Mouse (Mus musculus): Measurements from ENCODE around the gene Chst1.

DNA sequence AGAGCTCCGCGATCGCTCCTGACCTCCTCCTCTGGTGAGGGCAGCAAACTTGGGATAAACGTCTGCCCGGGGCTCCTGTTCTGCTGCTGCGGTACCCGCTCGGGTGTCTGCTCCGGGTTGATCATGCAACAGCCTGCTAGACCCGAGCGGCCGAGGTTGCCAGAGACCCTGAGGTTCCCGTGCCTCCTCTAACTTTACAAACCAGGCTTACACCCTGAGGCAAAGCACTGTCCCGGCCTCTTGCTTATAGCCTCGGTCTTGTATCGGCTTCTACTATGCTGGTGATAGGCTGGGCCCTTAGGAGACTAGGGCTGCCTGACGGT lies 802 bp downstream of the Chst1 start:
- TF ChIP-seq CTCF (IDR thresholded peaks at IDR 0.05; ENCODE audit: extremely low read depth, insufficient read length, insufficient replicate concordance, low read depth, low read length): no peak
- TF ChIP-seq POLR2A (IDR thresholded peaks at IDR 0.05; ENCODE audit: low read depth, low read length): no peak

Measured in small intestine, adult 2 months (tissue).